Mouse (Mus musculus) E14TG2a.4 (cell line): Measurements from ENCODE around the gene Slc12a3.
A peak's percentile ranks its signal among the peaks of the same experiment; 100 is the strongest.

ENCODE experiments used
- H3K27me3 ChIP-seq: 2 replicates; pipeline ENCODE4 v1.6.1; 2014; ENCODE audit warnings: low read length, control low read depth; ENCODE audit not compliant: insufficient read depth
- H3K36me3 ChIP-seq: 2 replicates; pipeline ENCODE4 v1.6.1; 2014; ENCODE audit warnings: low read length, control low read depth; ENCODE audit not compliant: insufficient read depth
- H3K4me1 ChIP-seq: replicated peaks from 2 replicates; pipeline ENCODE4 v1.6.1; 2014; ENCODE audit warnings: low read depth, low read length, control low read depth
- H3K4me3 ChIP-seq: replicated peaks from 2 replicates; pipeline ENCODE4 v1.5.1; 2014; ENCODE audit warnings: mild to moderate bottlenecking, low read length
- H3K9me3 ChIP-seq: 2 replicates; pipeline ENCODE4 v1.6.1; 2014; ENCODE audit warnings: low read length, control low read depth
- CTCF ChIP-seq: conservative IDR thresholded peaks from 2 replicates; pipeline ENCODE4 v1.5.1; 2014; ENCODE audit warnings: low read length
- NANOG ChIP-seq: IDR thresholded peaks from 2 replicates; pipeline ENCODE4 v1.6.1; 2014; ENCODE audit warnings: borderline replicate concordance, low read length, mixed read lengths
- POU5F1 ChIP-seq: IDR thresholded peaks from 2 replicates; pipeline ENCODE4 v1.6.1; 2014; ENCODE audit warnings: low read length, borderline replicate concordance

The Slc12a3 gene

GRCm38 (mm10) chr8:94320036-94320435, 9.0 kb upstream of the Slc12a3 start:
- Histone ChIP-seq H3K4me1 (peaks cover 23% of the 10 kb centered on the region), H3K27me3 (no peaks in the 10 kb centered on the region), H3K9me3 (no peaks in the 10 kb centered on the region), H3K4me3 (no peak overlapping the region), H3K36me3 (peaks cover 48% of the 10 kb centered on the region)
- TF ChIP-seq CTCF: no peak
- no peak for TF ChIP-seq NANOG
- no peak for TF ChIP-seq POU5F1

GRCm38 (mm10) chr8:94322083-94322482, 6.9 kb upstream of the Slc12a3 start:
- TF ChIP-seq POU5F1 (no peak), NANOG (no peak), CTCF (no peak)
- Histone ChIP-seq H3K27me3 (no peaks in the 10 kb centered on the region), H3K9me3 (no peaks in the 10 kb centered on the region), H3K4me1 (peaks cover 28% of the 10 kb centered on the region), H3K4me3 (no peak overlapping the region), H3K36me3 (peaks cover 29% of the 10 kb centered on the region)

- H3K36me3 ChIP-seq: peaks cover 19% of the 10 kb centered on the region
- peaks cover 28% of the 10 kb centered on the region for H3K4me1 ChIP-seq
- H3K4me3 ChIP-seq: no peak overlapping the region
- no peaks in the 10 kb centered on the region for H3K27me3 ChIP-seq
- H3K9me3 ChIP-seq: no peaks in the 10 kb centered on the region
- no peak for TF ChIP-seq NANOG
- no peak for TF ChIP-seq CTCF
- no peak for TF ChIP-seq POU5F1
Measured at GRCm38 (mm10) chr8:94323041-94323440, 6.0 kb upstream of the Slc12a3 start.

GRCm38 (mm10) chr8:94324071-94324470, 4.9 kb upstream of the Slc12a3 start:
- H3K4me1 ChIP-seq: peaks cover 33% of the 10 kb centered on the region
- H3K4me3 ChIP-seq: no peak overlapping the region
- H3K27me3 ChIP-seq: no peaks in the 10 kb centered on the region
- TF ChIP-seq CTCF (no peak), POU5F1 (no peak)
- H3K36me3 ChIP-seq: peaks cover 9% of the 10 kb centered on the region; the same call in 1 of the 2 replicates
- no peaks in the 10 kb centered on the region for H3K9me3 ChIP-seq

GRCm38 (mm10) chr8:94326016-94326415, 3.0 kb upstream of the Slc12a3 start:
- Histone ChIP-seq H3K36me3 (no peaks in the 10 kb centered on the region), H3K9me3 (no peaks in the 10 kb centered on the region), H3K4me1 (peaks cover 32% of the 10 kb centered on the region), H3K4me3 (no peak overlapping the region), H3K27me3 (no peaks in the 10 kb centered on the region)
- no peak for TF ChIP-seq NANOG
- TF ChIP-seq CTCF: no peak

GRCm38 (mm10) chr8:94330733-94331132, 1.7 kb downstream of the Slc12a3 start:
- H3K9me3 ChIP-seq: no peaks in the 10 kb centered on the region
- peak; percentile 88 for TF ChIP-seq CTCF
- no peak for TF ChIP-seq NANOG
- TF ChIP-seq POU5F1: no peak
- no peaks in the 10 kb centered on the region for H3K36me3 ChIP-seq
- peaks cover 10% of the 10 kb centered on the region; the same call in 1 of the 2 replicates for H3K4me1 ChIP-seq
- no peak overlapping the region for H3K4me3 ChIP-seq
- peaks cover 9% of the 10 kb centered on the region for H3K27me3 ChIP-seq

GRCm38 (mm10) chr8:94333345-94333744, 4.3 kb downstream of the Slc12a3 start:
- TF ChIP-seq POU5F1: no peak
- TF ChIP-seq CTCF: no peak
- TF ChIP-seq NANOG: no peak
- Histone ChIP-seq H3K9me3 (no peaks in the 10 kb centered on the region), H3K27me3 (peaks cover 9% of the 10 kb centered on the region), H3K4me3 (no peak overlapping the region), H3K36me3 (no peaks in the 10 kb centered on the region), H3K4me1 (peaks cover 10% of the 10 kb centered on the region; the same call in 1 of the 2 replicates)

- Histone ChIP-seq H3K27me3 (no peaks in the 10 kb centered on the region), H3K9me3 (no peaks in the 10 kb centered on the region), H3K4me3 (no peak overlapping the region), H3K4me1 (peaks cover 10% of the 10 kb centered on the region), H3K36me3 (no peaks in the 10 kb centered on the region)
- no peak for TF ChIP-seq NANOG
- TF ChIP-seq POU5F1: no peak
- no peak for TF ChIP-seq CTCF
Measured at GRCm38 (mm10) chr8:94337559-94337958, 8.6 kb downstream of the Slc12a3 start.

- Histone ChIP-seq H3K27me3 (no peaks in the 10 kb centered on the region), H3K4me1 (peaks cover 15% of the 10 kb centered on the region), H3K9me3 (no peaks in the 10 kb centered on the region), H3K36me3 (no peaks in the 10 kb centered on the region), H3K4me3 (no peak overlapping the region)
- no peak for TF ChIP-seq POU5F1
- no peak for TF ChIP-seq CTCF
- TF ChIP-seq NANOG: no peak
Measured at GRCm38 (mm10) chr8:94340796-94341195, 11.8 kb downstream of the Slc12a3 start.

GRCm38 (mm10) chr8:94342691-94343090, 13.7 kb downstream of the Slc12a3 start:
- no peak overlapping the region for H3K4me3 ChIP-seq
- TF ChIP-seq POU5F1 (no peak), CTCF (no peak), NANOG (no peak)
- H3K4me1 ChIP-seq: peaks cover 15% of the 10 kb centered on the region
- H3K9me3 ChIP-seq: no peaks in the 10 kb centered on the region
- H3K27me3 ChIP-seq: no peaks in the 10 kb centered on the region
- H3K36me3 ChIP-seq: no peaks in the 10 kb centered on the region
